Mouse (Mus musculus): Measurements from ENCODE around the gene Tln2. TPM values are rescaled to one million over a fixed set of nuclear protein-coding genes. Genes with fewer than 3 reads are reported as not detected.

Tln2 gene
- total RNA-seq, 1 experiment, result 20.2 TPM

GRCm38 (mm10) chr9:67195306-67195705 is 364.2 kb downstream of the Tln2 start:
- Histone ChIP-seq H3K4me1 (ENCODE audit: control insufficient read depth in 2 of 2, insufficient read depth in 2 of 2, low read length in 2 of 2, poor library complexity in 1 of 2) (peaks cover 6 to 19% of the 10 kb centered on the region in 2 experiments; a peak in 3 of 4 replicates), H3K4me3 (ENCODE audit: insufficient read depth in 1 of 2, low read depth in 1 of 2, low read length in 2 of 2, poor library complexity in 1 of 2, severe bottlenecking in 1 of 2) (no peak overlapping the region), H3K27ac (ENCODE audit: insufficient read depth, low read depth, low read length, poor library complexity, severe bottlenecking) (no peak overlapping the region; the same call in 1 of the 2 replicates), H3K9me3 (ENCODE audit: control insufficient read depth, insufficient read depth, low read depth, low read length) (no peaks in the 10 kb centered on the region), H3K36me3 (ENCODE audit: control insufficient read depth, insufficient read depth, low read length, poor library complexity, severe bottlenecking) (no peaks in the 10 kb centered on the region), H3K9ac (ENCODE audit: insufficient read depth, low read depth, low read length, poor library complexity, severe bottlenecking) (no peak overlapping the region)
- TF ChIP-seq MAFK (IDR thresholded peaks at IDR 0.05; ENCODE audit: insufficient read depth, low read depth, low read length) (no peak), HCFC1 (IDR thresholded peaks at IDR 0.05; ENCODE audit: borderline replicate concordance, insufficient read depth, low read length) (no peak), CHD2 (IDR thresholded peaks at IDR 0.05; ENCODE audit: low read depth, low read length) (no peak), ZNF384 (IDR thresholded peaks at IDR 0.05; ENCODE audit: low read depth, low read length) (no peak), ZC3H11A (IDR thresholded peaks at IDR 0.05; ENCODE audit: borderline replicate concordance, low read depth, low read length) (no peak)
- in situ Hi-C loops (cut with MboI; ENCODE audit: low sequenced_read_pairs in 2 of 2, unreplicated experiment in 2 of 2), result no loop called here
- no peak for DNase-seq (ENCODE audit: low read depth, low spot score)

- Histone ChIP-seq H3K4me3 (ENCODE audit: insufficient read depth in 1 of 2, low read depth in 1 of 2, low read length in 2 of 2, poor library complexity in 1 of 2, severe bottlenecking in 1 of 2) (no peak overlapping the region), H3K27ac (ENCODE audit: insufficient read depth, low read depth, low read length, poor library complexity, severe bottlenecking) (no peak overlapping the region), H3K36me3 (ENCODE audit: control insufficient read depth, insufficient read depth, low read length, poor library complexity, severe bottlenecking) (no peaks in the 10 kb centered on the region), H3K9me3 (ENCODE audit: control insufficient read depth, insufficient read depth, low read depth, low read length) (no peaks in the 10 kb centered on the region), H3K9ac (ENCODE audit: insufficient read depth, low read depth, low read length, poor library complexity, severe bottlenecking) (no peak overlapping the region), H3K4me1 (ENCODE audit: control insufficient read depth in 2 of 2, insufficient read depth in 2 of 2, low read length in 2 of 2, poor library complexity in 1 of 2) (peaks cover 6 to 11% of the 10 kb centered on the region in 2 experiments; a peak in 3 of 4 replicates)
- no peak for TF ChIP-seq CHD2 (IDR thresholded peaks at IDR 0.05; ENCODE audit: low read depth, low read length)
- TF ChIP-seq ZNF384 (IDR thresholded peaks at IDR 0.05; ENCODE audit: low read depth, low read length), result no peak
- no peak for TF ChIP-seq MAFK (IDR thresholded peaks at IDR 0.05; ENCODE audit: insufficient read depth, low read depth, low read length)
- no peak for TF ChIP-seq ZC3H11A (IDR thresholded peaks at IDR 0.05; ENCODE audit: borderline replicate concordance, low read depth, low read length)
- no peak for TF ChIP-seq HCFC1 (IDR thresholded peaks at IDR 0.05; ENCODE audit: borderline replicate concordance, insufficient read depth, low read length)
- no peak for DNase-seq (ENCODE audit: low read depth, low spot score)
- in situ Hi-C loops (cut with MboI; ENCODE audit: low sequenced_read_pairs in 2 of 2, unreplicated experiment in 2 of 2), result no loop called here
These were observed 367.8 kb downstream of the Tln2 start for GRCm38 (mm10) chr9:67191488-67192331.

- Histone ChIP-seq H3K36me3 (ENCODE audit: control insufficient read depth, insufficient read depth, low read length, poor library complexity, severe bottlenecking) (no peaks in the 10 kb centered on the region), H3K9ac (ENCODE audit: insufficient read depth, low read depth, low read length, poor library complexity, severe bottlenecking) (no peak overlapping the region), H3K9me3 (ENCODE audit: control insufficient read depth, insufficient read depth, low read depth, low read length) (no peaks in the 10 kb centered on the region), H3K4me1 (ENCODE audit: control insufficient read depth in 2 of 2, insufficient read depth in 2 of 2, low read length in 2 of 2, poor library complexity in 1 of 2) (peaks cover 6 to 8% of the 10 kb centered on the region in 2 experiments; a peak in 2 of 4 replicates), H3K4me3 (ENCODE audit: insufficient read depth in 1 of 2, low read depth in 1 of 2, low read length in 2 of 2, poor library complexity in 1 of 2, severe bottlenecking in 1 of 2) (no peak overlapping the region), H3K27ac (ENCODE audit: insufficient read depth, low read depth, low read length, poor library complexity, severe bottlenecking) (no peak overlapping the region)
- no peak for DNase-seq (ENCODE audit: low read depth, low spot score)
- no peak for TF ChIP-seq CHD2 (IDR thresholded peaks at IDR 0.05; ENCODE audit: low read depth, low read length)
- no peak for TF ChIP-seq MAFK (IDR thresholded peaks at IDR 0.05; ENCODE audit: insufficient read depth, low read depth, low read length)
- TF ChIP-seq ZNF384 (IDR thresholded peaks at IDR 0.05; ENCODE audit: low read depth, low read length), result no peak
- no peak for TF ChIP-seq ZC3H11A (IDR thresholded peaks at IDR 0.05; ENCODE audit: borderline replicate concordance, low read depth, low read length)
- no peak for TF ChIP-seq HCFC1 (IDR thresholded peaks at IDR 0.05; ENCODE audit: borderline replicate concordance, insufficient read depth, low read length)
- in situ Hi-C loops (cut with MboI; ENCODE audit: low sequenced_read_pairs in 2 of 2, unreplicated experiment in 2 of 2), result no loop called here
These were observed 371.8 kb downstream of the Tln2 start for GRCm38 (mm10) chr9:67187686-67188085.

- Histone ChIP-seq H3K4me1 (ENCODE audit: control insufficient read depth in 2 of 2, insufficient read depth in 2 of 2, low read length in 2 of 2, poor library complexity in 1 of 2) (peaks cover 2 to 7% of the 10 kb centered on the region in 2 experiments; a peak in 2 of 4 replicates), H3K27ac (ENCODE audit: insufficient read depth, low read depth, low read length, poor library complexity, severe bottlenecking) (no peak overlapping the region), H3K9me3 (ENCODE audit: control insufficient read depth, insufficient read depth, low read depth, low read length) (no peaks in the 10 kb centered on the region), H3K36me3 (ENCODE audit: control insufficient read depth, insufficient read depth, low read length, poor library complexity, severe bottlenecking) (no peaks in the 10 kb centered on the region), H3K9ac (ENCODE audit: insufficient read depth, low read depth, low read length, poor library complexity, severe bottlenecking) (no peak overlapping the region), H3K4me3 (ENCODE audit: insufficient read depth in 1 of 2, low read depth in 1 of 2, low read length in 2 of 2, poor library complexity in 1 of 2, severe bottlenecking in 1 of 2) (no peak overlapping the region)
- TF ChIP-seq MAFK (IDR thresholded peaks at IDR 0.05; ENCODE audit: insufficient read depth, low read depth, low read length), result no peak
- no peak for TF ChIP-seq HCFC1 (IDR thresholded peaks at IDR 0.05; ENCODE audit: borderline replicate concordance, insufficient read depth, low read length)
- no peak for TF ChIP-seq ZC3H11A (IDR thresholded peaks at IDR 0.05; ENCODE audit: borderline replicate concordance, low read depth, low read length)
- no peak for TF ChIP-seq CHD2 (IDR thresholded peaks at IDR 0.05; ENCODE audit: low read depth, low read length)
- TF ChIP-seq ZNF384 (IDR thresholded peaks at IDR 0.05; ENCODE audit: low read depth, low read length), result no peak
- no peak for DNase-seq (ENCODE audit: low read depth, low spot score)
- in situ Hi-C loops (cut with MboI; ENCODE audit: low sequenced_read_pairs in 2 of 2, unreplicated experiment in 2 of 2), result no loop called here
These were observed 372.3 kb downstream of the Tln2 start for GRCm38 (mm10) chr9:67187182-67187581.

Data from ES-E14 (cell line).